Mouse (Mus musculus): ENCODE measurements around the gene Col6a2.

Gene Col6a2

DNA sequence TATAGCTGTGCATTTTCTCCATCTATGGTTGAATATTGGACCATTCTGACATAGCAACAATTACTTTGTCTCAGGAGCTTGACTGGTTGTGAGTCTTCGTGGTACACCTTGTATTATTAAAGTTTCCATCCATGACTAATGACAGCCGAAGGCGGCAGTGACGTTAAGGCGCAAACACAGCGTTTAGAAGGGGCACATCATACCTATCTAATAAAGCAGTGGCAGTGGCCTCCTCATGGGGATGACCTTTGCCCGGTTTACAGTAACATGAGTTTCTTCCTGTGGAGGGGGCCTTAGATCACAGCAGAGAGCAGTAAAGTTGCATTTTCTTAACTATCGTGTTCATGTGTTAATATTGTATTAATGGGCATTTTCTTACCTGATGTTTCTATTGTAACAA, 75.2 kb downstream of the Col6a2 start:
- DNase-seq (ENCODE audit: low spot score) = no peak

DNA sequence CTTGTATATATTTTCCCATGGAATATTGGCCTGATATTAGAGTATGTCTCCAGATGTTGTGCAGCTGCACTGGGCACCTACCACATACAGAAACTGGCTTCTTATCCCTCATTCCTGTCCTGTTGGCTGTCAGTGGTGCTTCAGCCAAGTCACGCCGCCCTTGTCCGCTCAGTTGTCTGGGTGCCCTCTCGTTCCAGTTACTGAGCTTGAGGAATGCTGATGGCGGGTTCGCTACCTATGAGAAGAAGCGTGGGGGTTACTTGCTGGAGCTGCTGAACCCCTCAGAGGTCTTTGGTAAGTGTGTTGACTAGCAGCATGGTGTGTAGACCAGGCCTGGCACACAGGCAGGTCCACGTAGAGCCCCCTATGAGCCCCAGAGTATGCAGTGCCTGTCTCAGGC, 76.9 kb downstream of the Col6a2 start:
- no peak for DNase-seq (ENCODE audit: low spot score)
